Mouse (Mus musculus): ENCODE results near the gene Ranbp17. TPM values are rescaled to one million over a fixed set of nuclear protein-coding genes. Genes with fewer than 3 reads are reported as not detected.
A peak's percentile ranks its signal among the peaks of the same experiment; 100 is the strongest.

Ranbp17 gene
- total and polyA plus RNA-seq, 3 experiments: 0.51 to 8.0 (median 6.2) TPM

- Histone ChIP-seq H3K9me3 (replicated peaks) (no peaks in the 10 kb centered on the region), H3K4me1 (ENCODE audit: insufficient read depth, low read depth, low read length) (no peaks in the 10 kb centered on the region), H3K4me3 (ENCODE audit: low read depth, low read length) (no peak overlapping the region), H3K27me3 (ENCODE audit: insufficient read depth, low read length) (no peaks in the 10 kb centered on the region), H3K36me3 (replicated peaks) (no peaks in the 10 kb centered on the region)
- ATAC-seq (ENCODE audit: extremely low read depth, insufficient number of reproducible peaks, low FRiP score, poor library complexity, severe bottlenecking): 0 out of 2 replicates have a peak, but pooled peaks have one; percentile 8
- TF ChIP-seq GATA1 (IDR thresholded peaks at IDR 0.05; ENCODE audit: borderline replicate concordance, low read length) (no peak), TAL1 (conservative IDR thresholded peaks at IDR 0.05; ENCODE audit: low read depth, low read length) (no peak), GATA2 (IDR thresholded peaks at IDR 0.05; ENCODE audit: borderline replicate concordance, low read depth, low read length) (no peak), POLR2AphosphoS5 (IDR thresholded peaks at IDR 0.05; ENCODE audit: insufficient replicate concordance, low read depth, low read length) (no peak), CTCF (IDR thresholded peaks at IDR 0.05; ENCODE audit: low read depth, low read length) (no peak)
- DNase-seq (ENCODE audit: low spot score): no peak
Measured at GRCm38 (mm10) chr11:33336552-33337121, 176.9 kb downstream of the Ranbp17 start.

- ATAC-seq (ENCODE audit: extremely low read depth, insufficient number of reproducible peaks, low FRiP score, poor library complexity, severe bottlenecking) (no peak), DNase-seq (ENCODE audit: low spot score) (no peak)
- Histone ChIP-seq H3K9me3 (replicated peaks) (no peaks in the 10 kb centered on the region), H3K27me3 (ENCODE audit: insufficient read depth, low read length) (no peaks in the 10 kb centered on the region), H3K4me3 (ENCODE audit: low read depth, low read length) (no peak overlapping the region), H3K36me3 (replicated peaks) (no peaks in the 10 kb centered on the region), H3K4me1 (ENCODE audit: insufficient read depth, low read depth, low read length) (no peaks in the 10 kb centered on the region)
- TF ChIP-seq GATA2 (IDR thresholded peaks at IDR 0.05; ENCODE audit: borderline replicate concordance, low read depth, low read length): no peak
- no peak for TF ChIP-seq TAL1 (conservative IDR thresholded peaks at IDR 0.05; ENCODE audit: low read depth, low read length)
- no peak for TF ChIP-seq GATA1 (IDR thresholded peaks at IDR 0.05; ENCODE audit: borderline replicate concordance, low read length)
- TF ChIP-seq POLR2AphosphoS5 (IDR thresholded peaks at IDR 0.05; ENCODE audit: insufficient replicate concordance, low read depth, low read length): no peak
- TF ChIP-seq CTCF (IDR thresholded peaks at IDR 0.05; ENCODE audit: low read depth, low read length): no peak
Measured at GRCm38 (mm10) chr11:33335616-33336015, 177.9 kb downstream of the Ranbp17 start.

GRCm38 (mm10) chr11:33332137-33332536 lies 181.4 kb downstream of the Ranbp17 start:
- DNase-seq (ENCODE audit: low spot score): no peak
- no peak for TF ChIP-seq GATA1 (IDR thresholded peaks at IDR 0.05; ENCODE audit: borderline replicate concordance, low read length)
- no peak for TF ChIP-seq TAL1 (conservative IDR thresholded peaks at IDR 0.05; ENCODE audit: low read depth, low read length)
- TF ChIP-seq CTCF (IDR thresholded peaks at IDR 0.05; ENCODE audit: low read depth, low read length): no peak
- no peak for TF ChIP-seq POLR2AphosphoS5 (IDR thresholded peaks at IDR 0.05; ENCODE audit: insufficient replicate concordance, low read depth, low read length)
- TF ChIP-seq GATA2 (IDR thresholded peaks at IDR 0.05; ENCODE audit: borderline replicate concordance, low read depth, low read length): no peak
- Histone ChIP-seq H3K4me3 (ENCODE audit: low read depth, low read length) (no peak overlapping the region), H3K9me3 (replicated peaks) (no peaks in the 10 kb centered on the region), H3K36me3 (replicated peaks) (no peaks in the 10 kb centered on the region), H3K27me3 (ENCODE audit: insufficient read depth, low read length) (no peaks in the 10 kb centered on the region), H3K4me1 (ENCODE audit: insufficient read depth, low read depth, low read length) (no peaks in the 10 kb centered on the region)
- no peak for ATAC-seq (ENCODE audit: extremely low read depth, insufficient number of reproducible peaks, low FRiP score, poor library complexity, severe bottlenecking)

- no peak for TF ChIP-seq GATA1 (IDR thresholded peaks at IDR 0.05; ENCODE audit: borderline replicate concordance, low read length)
- no peak for TF ChIP-seq CTCF (IDR thresholded peaks at IDR 0.05; ENCODE audit: low read depth, low read length)
- no peak for TF ChIP-seq TAL1 (conservative IDR thresholded peaks at IDR 0.05; ENCODE audit: low read depth, low read length)
- TF ChIP-seq GATA2 (IDR thresholded peaks at IDR 0.05; ENCODE audit: borderline replicate concordance, low read depth, low read length): no peak
- TF ChIP-seq POLR2AphosphoS5 (IDR thresholded peaks at IDR 0.05; ENCODE audit: insufficient replicate concordance, low read depth, low read length): no peak
- no peak for DNase-seq (ENCODE audit: low spot score)
- Histone ChIP-seq H3K27me3 (ENCODE audit: insufficient read depth, low read length) (no peaks in the 10 kb centered on the region), H3K9me3 (replicated peaks) (no peaks in the 10 kb centered on the region), H3K36me3 (replicated peaks) (no peaks in the 10 kb centered on the region), H3K4me3 (ENCODE audit: low read depth, low read length) (no peak overlapping the region), H3K4me1 (ENCODE audit: insufficient read depth, low read depth, low read length) (no peaks in the 10 kb centered on the region)
- no peak for ATAC-seq (ENCODE audit: extremely low read depth, insufficient number of reproducible peaks, low FRiP score, poor library complexity, severe bottlenecking)
Measured at GRCm38 (mm10) chr11:33319006-33319611, 194.4 kb downstream of the Ranbp17 start.

- no peak for DNase-seq (ENCODE audit: low spot score)
- no peaks in the 10 kb centered on the region for H3K36me3 ChIP-seq (replicated peaks)
Measured at GRCm38 (mm10) chr11:33309566-33309965, 204.0 kb downstream of the Ranbp17 start.

GRCm38 (mm10) chr11:33300859-33301258 lies 212.7 kb downstream of the Ranbp17 start:
- Histone ChIP-seq H3K9me3 (replicated peaks) (no peaks in the 10 kb centered on the region), H3K27me3 (ENCODE audit: insufficient read depth, low read length) (no peaks in the 10 kb centered on the region), H3K4me3 (ENCODE audit: low read depth, low read length) (no peak overlapping the region), H3K4me1 (ENCODE audit: insufficient read depth, low read depth, low read length) (no peaks in the 10 kb centered on the region), H3K36me3 (replicated peaks) (no peaks in the 10 kb centered on the region)
- TF ChIP-seq POLR2AphosphoS5 (IDR thresholded peaks at IDR 0.05; ENCODE audit: insufficient replicate concordance, low read depth, low read length) (no peak), TAL1 (conservative IDR thresholded peaks at IDR 0.05; ENCODE audit: low read depth, low read length) (no peak), GATA1 (IDR thresholded peaks at IDR 0.05; ENCODE audit: borderline replicate concordance, low read length) (no peak), GATA2 (IDR thresholded peaks at IDR 0.05; ENCODE audit: borderline replicate concordance, low read depth, low read length) (no peak), CTCF (IDR thresholded peaks at IDR 0.05; ENCODE audit: low read depth, low read length) (no peak)
- no peak for ATAC-seq (ENCODE audit: extremely low read depth, insufficient number of reproducible peaks, low FRiP score, poor library complexity, severe bottlenecking)
- DNase-seq (ENCODE audit: low spot score): no peak

More at GRCm38 (mm10) chr11:33309566-33309965, 204.0 kb downstream of the Ranbp17 start:
- no peaks in the 10 kb centered on the region for H3K27me3 ChIP-seq (ENCODE audit: insufficient read depth, low read length)
- TF ChIP-seq TAL1 (conservative IDR thresholded peaks at IDR 0.05; ENCODE audit: low read depth, low read length) (no peak), GATA1 (IDR thresholded peaks at IDR 0.05; ENCODE audit: borderline replicate concordance, low read length) (no peak), GATA2 (IDR thresholded peaks at IDR 0.05; ENCODE audit: borderline replicate concordance, low read depth, low read length) (no peak)
- H3K4me1 ChIP-seq (ENCODE audit: insufficient read depth, low read depth, low read length): no peaks in the 10 kb centered on the region
- H3K9me3 ChIP-seq (replicated peaks): no peaks in the 10 kb centered on the region
- ATAC-seq (ENCODE audit: extremely low read depth, insufficient number of reproducible peaks, low FRiP score, poor library complexity, severe bottlenecking): no peak
- no peak overlapping the region for H3K4me3 ChIP-seq (ENCODE audit: low read depth, low read length)
